Mouse (Mus musculus) gastrocnemius, postnatal 4 days (tissue): ENCODE data around the gene Tbx1. TPM values are rescaled to one million over a fixed set of nuclear protein-coding genes. Genes with fewer than 3 reads are reported as not detected.

Experiments used
- DNase-seq, 2 experiments: peaks; one replicate each; pipeline ENCODE4 v3.0.0; 2021 to 2022; ENCODE audit warnings: low spot score in 2 of 2, mixed read lengths in 2 of 2
- total RNA-seq, 2 experiments: library from RNA; stranded (reverse); gene quantifications; 2 replicates each; pipeline ENCODE4 v1.2.3; 2021

The Tbx1 gene
- total RNA-seq, 2 experiments from 2014 or later = 3.9 to 10.8 TPM

GRCm38 (mm10) chr16:18588738-18589055 is 1.8 kb downstream of the Tbx1 start:
- no peak for DNase-seq

GRCm38 (mm10) chr16:18587847-18588737 is 2.4 kb downstream of the Tbx1 start:
- DNase-seq = no peak

- DNase-seq = no peak
Measured at GRCm38 (mm10) chr16:18586906-18587546, 3.4 kb downstream of the Tbx1 start.

GRCm38 (mm10) chr16:18586076-18586905 is 4.2 kb downstream of the Tbx1 start:
- no peak for DNase-seq

GRCm38 (mm10) chr16:18585676-18586075 is 4.8 kb downstream of the Tbx1 start:
- no peak for DNase-seq

DNA sequence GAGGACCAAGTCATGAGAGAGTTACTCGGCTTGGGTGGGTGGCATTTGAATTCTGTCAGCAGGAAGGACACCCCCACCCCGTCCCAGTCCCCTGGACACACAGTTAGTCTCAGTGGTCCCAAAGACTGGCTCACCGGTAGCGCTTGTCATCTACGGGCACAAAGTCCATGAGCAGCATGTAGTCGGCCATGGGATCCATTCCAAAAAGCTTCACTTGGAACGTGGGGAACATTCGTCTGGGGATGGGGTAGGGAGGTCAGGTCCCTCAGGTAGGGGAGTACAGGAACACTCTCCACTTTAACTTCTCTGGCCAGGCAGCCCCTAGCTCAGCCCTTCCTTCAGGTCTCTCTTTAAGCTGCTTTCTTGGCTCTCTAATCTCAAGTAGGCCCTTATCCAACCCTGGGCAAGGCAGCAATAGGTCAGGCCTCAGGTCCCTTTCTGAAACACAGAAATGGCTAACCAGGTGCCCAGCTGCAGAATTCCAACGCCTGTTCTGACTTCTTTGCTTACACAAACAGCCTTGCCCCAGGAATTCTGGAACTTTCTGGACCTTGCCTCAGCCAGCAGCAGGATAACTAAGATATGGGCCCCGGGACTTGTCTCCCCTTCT is 5.5 kb downstream of the Tbx1 start:
- no peak for DNase-seq

DNA sequence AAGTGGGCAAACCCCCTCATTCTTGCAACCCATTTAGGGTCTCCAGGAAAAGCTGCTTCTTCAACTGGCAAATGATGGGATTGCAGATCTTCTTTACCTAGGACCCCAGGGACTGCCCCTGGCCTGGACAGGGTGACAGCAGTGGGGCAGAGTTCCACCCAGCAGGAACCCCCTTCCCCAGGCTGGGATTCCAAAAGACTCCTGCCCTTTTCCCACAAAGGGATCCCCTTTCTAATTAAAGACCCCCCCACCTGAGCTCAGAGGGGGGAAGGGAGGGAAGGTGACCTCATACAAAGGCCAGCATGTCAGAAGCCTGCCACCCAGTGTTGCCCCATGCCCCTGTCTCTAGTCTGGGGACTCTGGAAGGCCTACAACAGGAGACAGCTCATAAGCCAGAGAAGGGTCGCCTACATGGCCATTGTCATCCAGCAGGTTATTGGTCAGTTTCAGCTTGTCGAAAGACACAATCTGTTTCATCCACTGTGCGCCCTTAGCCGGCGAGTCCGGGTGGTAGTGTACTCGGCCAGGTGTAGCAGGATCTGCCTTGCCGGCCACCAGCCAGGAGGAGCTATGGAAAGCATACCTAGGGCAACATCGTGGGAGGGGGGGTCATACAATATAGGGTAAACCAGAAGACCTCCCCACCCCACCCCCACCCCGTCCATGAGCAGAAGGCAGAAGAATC is 6.7 kb downstream of the Tbx1 start:
- DNase-seq = no peak

GRCm38 (mm10) chr16:18583169-18583568 is 7.3 kb downstream of the Tbx1 start:
- no peak for DNase-seq

- no peak for DNase-seq
Measured at GRCm38 (mm10) chr16:18582426-18583148, 7.9 kb downstream of the Tbx1 start.

GRCm38 (mm10) chr16:18581623-18582205 is 8.8 kb downstream of the Tbx1 start:
- DNase-seq = peak in 1 of 2 experiments; percentile 19

- DNase-seq = peak in 1 of 2 experiments; percentile 7
Measured at GRCm38 (mm10) chr16:18581050-18581622, 9.3 kb downstream of the Tbx1 start.

DNA sequence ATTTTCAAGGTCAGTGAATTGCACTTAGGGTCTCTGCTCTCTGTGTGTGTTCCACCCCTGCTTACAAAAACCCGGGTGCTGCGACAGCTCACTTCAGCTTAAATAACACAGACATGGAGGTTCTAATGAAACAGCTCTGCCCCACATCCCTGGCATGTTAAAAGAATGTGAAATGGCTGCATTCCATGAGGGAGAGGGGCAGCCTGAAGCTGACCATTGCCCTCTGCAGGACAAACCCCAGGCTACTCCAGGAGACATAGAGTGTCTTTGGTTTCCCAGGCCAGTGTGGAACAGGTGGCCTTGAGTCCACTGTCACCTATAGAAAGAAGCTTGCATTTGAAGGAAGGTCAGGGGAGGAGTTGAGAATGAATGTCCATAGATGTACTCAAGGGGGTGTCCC is 10.1 kb downstream of the Tbx1 start:
- peak in 1 of 2 experiments; percentile 6 for DNase-seq

GRCm38 (mm10) chr16:18577599-18578160 is 12.8 kb downstream of the Tbx1 start:
- DNase-seq = no peak

DNA sequence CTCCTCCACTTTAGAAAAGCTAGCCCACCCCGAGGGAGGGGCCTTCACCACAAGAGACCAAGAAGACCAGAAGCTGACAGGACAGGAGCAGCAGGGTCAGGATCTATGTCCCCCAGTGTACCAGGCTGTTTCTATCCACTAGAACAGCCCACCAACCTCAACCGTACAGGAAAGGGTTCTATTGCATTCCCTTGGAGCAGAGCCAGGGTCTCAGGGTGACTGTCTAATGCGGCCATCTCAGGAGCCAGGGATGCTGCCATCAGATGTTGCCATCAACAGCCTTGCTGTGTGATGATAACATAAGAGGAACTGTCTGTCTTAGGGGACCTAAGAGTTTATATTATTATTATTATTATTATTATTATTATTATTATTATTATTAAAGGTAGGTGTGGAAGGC is 13.4 kb downstream of the Tbx1 start:
- no peak for DNase-seq

DNA sequence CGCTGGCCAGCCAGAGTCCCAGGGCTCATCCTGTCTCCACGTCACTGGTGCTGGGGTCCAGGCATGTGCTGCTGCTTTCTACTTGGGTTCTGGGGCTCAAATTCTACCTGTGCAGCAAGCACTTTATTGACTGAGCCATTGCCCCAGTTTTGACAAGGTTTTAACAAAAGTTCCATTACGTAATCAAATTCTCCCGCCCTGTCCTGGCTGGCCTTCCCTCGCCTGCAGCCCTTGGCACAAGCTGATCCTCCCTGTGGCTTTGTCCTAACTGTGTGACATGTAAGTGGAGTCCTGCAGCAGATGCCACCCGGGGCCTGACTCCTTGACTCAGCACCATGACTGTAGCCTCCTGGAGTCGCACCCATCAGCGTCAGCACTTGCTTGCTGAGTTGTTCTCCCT is 16.3 kb downstream of the Tbx1 start:
- peak in 1 of 2 experiments; percentile 6 for DNase-seq

DNA sequence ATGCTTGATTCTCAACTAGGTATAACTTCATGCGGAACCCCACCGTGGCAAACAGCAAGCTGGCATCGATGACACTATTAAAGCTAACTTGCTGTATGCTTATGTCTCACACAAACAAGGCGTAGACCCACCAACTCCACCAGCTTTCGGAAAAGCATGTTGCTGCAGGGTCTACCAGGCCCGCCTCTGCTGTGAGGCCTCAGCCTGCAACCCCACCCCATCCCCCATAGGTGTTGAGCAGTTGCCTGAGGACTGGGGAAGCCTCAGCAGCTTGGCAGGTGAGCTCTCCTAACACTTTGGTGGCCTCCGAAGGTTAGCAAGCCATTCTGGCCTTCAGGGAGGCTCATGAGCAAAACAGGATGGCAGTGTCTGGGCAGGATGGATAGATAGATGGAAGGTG is 21.9 kb downstream of the Tbx1 start:
- DNase-seq = no peak

DNA sequence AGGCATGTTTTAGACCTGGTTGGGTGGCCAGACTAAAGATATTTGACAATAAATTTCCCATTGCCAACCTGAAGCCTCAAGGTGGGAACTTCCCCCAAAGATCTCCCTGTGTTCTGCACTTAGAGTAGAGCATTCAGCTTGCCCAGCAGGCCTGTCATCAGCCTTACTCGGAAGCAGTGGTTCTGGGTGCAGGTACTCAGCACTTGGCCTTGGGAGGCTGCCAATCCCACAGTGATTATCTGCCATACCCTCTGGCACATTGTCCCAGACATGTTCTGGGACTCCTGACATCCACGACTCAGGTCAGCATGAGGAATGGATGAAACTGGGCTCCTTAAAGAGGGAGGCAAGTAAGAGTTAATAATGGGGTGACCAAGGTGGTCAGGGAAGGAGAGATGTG is 26.0 kb downstream of the Tbx1 start:
- DNase-seq = no peak

DNA sequence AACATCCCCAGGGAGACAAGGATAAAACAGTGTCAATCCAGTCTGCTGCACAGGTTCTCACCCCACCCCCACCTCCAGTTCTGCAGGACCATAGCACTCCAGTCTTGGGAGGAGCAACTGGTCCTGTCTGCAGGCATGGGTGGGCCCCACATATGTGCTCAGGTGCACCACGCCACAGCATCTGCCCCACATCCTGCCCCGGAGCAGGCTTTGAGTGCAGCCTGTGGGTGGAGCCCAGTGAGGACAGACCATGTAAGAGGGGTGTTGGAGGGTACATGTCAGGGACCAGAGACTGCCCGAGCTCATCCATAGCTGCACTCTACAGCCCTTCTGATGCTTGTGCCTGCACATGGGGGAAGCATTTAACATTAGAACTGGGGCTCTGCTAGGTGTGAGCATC is 34.0 kb downstream of the Tbx1 start:
- no peak for DNase-seq
